Comparison of ENCODE assay signal across 9 mouse cellular contexts in genomic region chr2:91986071-91986470, GRCm38 (mm10). TPM values are rescaled to one million over a fixed set of nuclear protein-coding genes. Genes with fewer than 3 reads are reported as not detected.
DNase-seq lines count a peak whose midpoint lies in the region; ATAC-seq and TF ChIP-seq lines count a peak whose summit lies in the region.
"Had no signal": no experiment of that assay in that cellular context is flagged by ENCODE, and none has a peak within 500 bp of the region (broad histone marks: within the 10 kb centered on the region; RNA-seq: fewer than 3 reads in every experiment).

No protein-coding gene starts in this region.

- 1% methylated on average over 5 of the region's 5 CpGs for WGBS in hindbrain, embryonic 15.5 days
- WGBS in limb, embryonic 10.5 days, result 2% methylated on average over 5 of the region's 5 CpGs

- peak; percentile 32 for TF ChIP-seq CTCF in left cerebral cortex, adult 2 months (IDR thresholded peaks at IDR 0.05)
- peak; percentile 59 for TF ChIP-seq CTCF in cortical plate, adult 2 months (IDR thresholded peaks at IDR 0.05; ENCODE audit: extremely low read depth, insufficient read depth, low read length)

- no peaks in the 10 kb centered on the region for H3K4me1 ChIP-seq in cortical plate, adult 2 months (ENCODE audit: control insufficient read depth, insufficient read depth, low read length)
- H3K4me1 ChIP-seq in hindbrain, embryonic 15.5 days (replicated peaks), result peaks cover 14% of the 10 kb centered on the region
- peaks cover 45% of the 10 kb centered on the region for H3K4me1 ChIP-seq in limb, embryonic 10.5 days

- H3K9ac ChIP-seq in hindbrain, embryonic 15.5 days, result no peak overlapping the region
- H3K9ac ChIP-seq: limb, embryonic 13.5 days had no signal

- no peak for TF ChIP-seq POLR2A in cortical plate, adult 2 months (IDR thresholded peaks at IDR 0.05; ENCODE audit: extremely low read depth, insufficient read depth, low read length)

- no peak overlapping the region for H3K4me2 ChIP-seq in hindbrain, embryonic 15.5 days
- H3K4me2 ChIP-seq: limb, embryonic 13.5 days had no signal

- no peak overlapping the region for H3K4me3 ChIP-seq in left cerebral cortex, adult 2 months
- no peak overlapping the region for H3K4me3 ChIP-seq in cortical plate, adult 2 months (ENCODE audit: insufficient read depth, low read length)
- H3K4me3 ChIP-seq in hindbrain, embryonic 15.5 days, result no peak overlapping the region
- no peak overlapping the region for H3K4me3 ChIP-seq in limb, embryonic 10.5 days
- H3K4me3 ChIP-seq: limb, embryonic 13.5 days had no signal

- no peaks in the 10 kb centered on the region for H3K9me3 ChIP-seq in hindbrain, embryonic 15.5 days
- no peaks in the 10 kb centered on the region for H3K9me3 ChIP-seq in limb, embryonic 10.5 days (replicated peaks)

- H3K27me3 ChIP-seq in hindbrain, embryonic 15.5 days, result no peaks in the 10 kb centered on the region
- no peaks in the 10 kb centered on the region for H3K27me3 ChIP-seq in limb, embryonic 10.5 days (ENCODE audit: low read depth, poor library complexity, severe bottlenecking)

- peak; percentile 61; the same call in 1 of the 2 replicates for ATAC-seq in hindbrain, embryonic 15.5 days (ENCODE audit: low FRiP score, low read depth)

- no peaks in the 10 kb centered on the region for H3K36me3 ChIP-seq in hindbrain, embryonic 15.5 days
- H3K36me3 ChIP-seq in limb, embryonic 10.5 days, result no peaks in the 10 kb centered on the region

- no peak for DNase-seq in left cerebral cortex, adult 2 months (ENCODE audit: extremely low spot score in 1 of 2, low spot score in 2 of 2)
- DNase-seq in left cerebral cortex, adult 11 months (ENCODE audit: low spot score), result no peak
- DNase-seq in lung, postnatal 36 days, result peak; percentile 79
- DNase-seq in right cerebral cortex, postnatal 36 days (ENCODE audit: low spot score in 2 of 2), result no peak
- DNase-seq in limb, embryonic 10.5 days (ENCODE audit: low spot score), result no peak
- no peak for DNase-seq in ovary, adult 18-20 months (ENCODE audit: low spot score)

- intact Hi-C loops in left cerebral cortex, adult 2 months (cut with DNase I), result loop anchor here (1.0 to 5.0 kb wide), 3 partner anchors 40 to 453 kb away; no protein-coding TSS in a partner anchor

- no peak overlapping the region for H3K27ac ChIP-seq in left cerebral cortex, adult 2 months
- no peak overlapping the region for H3K27ac ChIP-seq in cortical plate, adult 2 months (ENCODE audit: insufficient read depth, low read length)
- no peak overlapping the region for H3K27ac ChIP-seq in hindbrain, embryonic 15.5 days (replicated peaks)
- H3K27ac ChIP-seq in limb, embryonic 10.5 days, result no peak overlapping the region; the same call in 1 of the 2 replicates
- H3K27ac ChIP-seq: limb, embryonic 13.5 days had no signal

RNA-seq across cellular contexts. Expression of gene Dgkz, which starts 10.4 kb away (rescaled TPM):
- 100 to 1,000 TPM; 553 to 561 TPM for total RNA-seq in left cerebral cortex, adult 2 months (2021)
- 550 and 668 TPM in 2 replicates for polyA plus RNA-seq in cortical plate, adult 2 months (2012; rRNA removed)
- 32.4 and 40.9 TPM in 2 replicates for polyA plus RNA-seq in hindbrain, embryonic 15.5 days (2015; fragmentation: Nextera tagmentation; extraction: Ambion mirVana)
- 57.3 and 59.9 TPM in 2 replicates for polyA plus RNA-seq in limb, embryonic 10.5 days (2016; fragmentation: Nextera tagmentation; extraction: Ambion mirVana)

RNA-seq across cellular contexts. Expression of gene Creb3l1, which starts 38.2 kb away (rescaled TPM):
- total RNA-seq in left cerebral cortex, adult 2 months (2021), result 1 to 10 TPM; 2.3 TPM
- polyA plus RNA-seq in cortical plate, adult 2 months (2012; rRNA removed), result 0.74 and 0.98 TPM in 2 replicates
- polyA plus RNA-seq in hindbrain, embryonic 15.5 days (2015; fragmentation: Nextera tagmentation; extraction: Ambion mirVana), result 2.2 and 2.9 TPM in 2 replicates
- 0.45 and 1.1 TPM in 2 replicates for polyA plus RNA-seq in limb, embryonic 10.5 days (2016; fragmentation: Nextera tagmentation; extraction: Ambion mirVana)

RNA-seq across cellular contexts. Expression of gene Gm9821, which starts 40.6 kb away (rescaled TPM):
- total RNA-seq in left cerebral cortex, adult 2 months (2021), result not detected
- not detected in 2 replicates for polyA plus RNA-seq in cortical plate, adult 2 months (2012; rRNA removed)
- polyA plus RNA-seq in hindbrain, embryonic 15.5 days (2015; fragmentation: Nextera tagmentation; extraction: Ambion mirVana), result 0.30 and 0.32 TPM in 2 replicates
- 0.33 and 0.56 TPM in 2 replicates for polyA plus RNA-seq in limb, embryonic 10.5 days (2016; fragmentation: Nextera tagmentation; extraction: Ambion mirVana)

RNA-seq across cellular contexts. Expression of gene Mdk, which starts 54.0 kb away (rescaled TPM):
- 10 to 100 TPM; 16.5 to 21.5 TPM for total RNA-seq in left cerebral cortex, adult 2 months (2021)
- polyA plus RNA-seq in cortical plate, adult 2 months (2012; rRNA removed), result 38.2 and 38.5 TPM in 2 replicates
- 187 and 224 TPM in 2 replicates for polyA plus RNA-seq in hindbrain, embryonic 15.5 days (2015; fragmentation: Nextera tagmentation; extraction: Ambion mirVana)
- polyA plus RNA-seq in limb, embryonic 10.5 days (2016; fragmentation: Nextera tagmentation; extraction: Ambion mirVana), result 2,617 and 2,689 TPM in 2 replicates

RNA-seq across cellular contexts. Expression of gene Chrm4, which starts 59.0 kb away (rescaled TPM):
- 10 to 100 TPM; 47.9 to 59.9 TPM for total RNA-seq in left cerebral cortex, adult 2 months (2021)
- 32.9 and 45.0 TPM in 2 replicates for polyA plus RNA-seq in cortical plate, adult 2 months (2012; rRNA removed)
- 0.87 and 1.2 TPM in 2 replicates for polyA plus RNA-seq in hindbrain, embryonic 15.5 days (2015; fragmentation: Nextera tagmentation; extraction: Ambion mirVana)
- 0.67 and 0.76 TPM in 2 replicates for polyA plus RNA-seq in limb, embryonic 10.5 days (2016; fragmentation: Nextera tagmentation; extraction: Ambion mirVana)
